Mouse (Mus musculus) liver, embryonic 14.5 days (tissue): Measurements from ENCODE around the gene Hps6.

Experiments used
- CTCF ChIP-seq: IDR thresholded peaks from 2 replicates; pipeline ENCODE4 v1.5.1; 2016; ENCODE audit warnings: antibody characterized with exemption, low read depth, control low read depth
- EP300 ChIP-seq: IDR thresholded peaks from 2 replicates; pipeline ENCODE4 v1.6.1; 2016; ENCODE audit warnings: antibody characterized with exemption, low read depth

- TF ChIP-seq EP300 (no peak), CTCF (no peak)
These were observed 40.1 kb downstream of the Hps6 start for GRCm38 (mm10) chr19:46043380-46043779.
